Comparison of ENCODE assay signal across 8 mouse cellular contexts in the genomic region with DNA sequence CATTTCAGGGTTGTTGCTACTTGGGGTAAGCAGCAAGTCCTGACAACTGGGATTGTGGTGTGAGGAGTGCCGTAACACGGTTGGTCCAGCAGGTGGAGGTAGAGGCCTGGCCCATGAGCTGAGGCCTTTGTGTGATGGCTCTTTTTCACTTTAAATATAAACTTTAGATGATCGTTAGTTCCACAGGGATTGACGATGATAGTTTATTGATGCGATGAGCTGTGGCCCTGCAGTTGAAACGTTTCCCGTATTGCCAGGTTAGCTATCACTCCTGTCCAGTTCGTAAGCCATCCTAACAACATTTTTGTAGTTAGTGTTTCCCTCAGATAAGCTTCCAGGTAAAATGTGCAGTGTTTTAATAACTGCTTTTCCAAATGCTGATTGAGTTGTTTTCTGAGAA. TPM values are rescaled to one million over a fixed set of nuclear protein-coding genes. Genes with fewer than 3 reads are reported as not detected.
DNase-seq lines count a peak whose midpoint lies in the region; ATAC-seq lines count a peak whose summit lies in the region.

No protein-coding gene starts in this region.

- no peaks in the 10 kb centered on the region for H3K9me3 ChIP-seq in stomach, embryonic 15.5 days

- peak; percentile 24 for DNase-seq in ovary, adult 18-20 months (ENCODE audit: low spot score)
- no peak for DNase-seq in ovary, postnatal 10 days (ENCODE audit: low spot score)
- peak; percentile 62 to 72 for DNase-seq in adrenal gland, postnatal 36 days
- DNase-seq in layer of hippocampus, postnatal 14 days (ENCODE audit: low spot score in 2 of 2), result peak; percentile 30 to 46

- peaks cover 13% of the 10 kb centered on the region; the same call in 1 of the 2 replicates for H3K36me3 ChIP-seq in stomach, embryonic 15.5 days

- 43% methylated on average over 8 of the region's 8 CpGs for WGBS in stomach, embryonic 15.5 days

- no peak overlapping the region for H3K4me2 ChIP-seq in stomach, embryonic 15.5 days

- no peak overlapping the region for H3K4me3 ChIP-seq in stomach, embryonic 15.5 days (replicated peaks)

- H3K4me1 ChIP-seq in stomach, embryonic 15.5 days, result no peaks in the 10 kb centered on the region

- no peak overlapping the region for H3K27ac ChIP-seq in stomach, embryonic 15.5 days

- no peak overlapping the region for H3K9ac ChIP-seq in stomach, embryonic 15.5 days

- ATAC-seq in erythroblast, adult 5-6 weeks (replicated peaks; ENCODE audit: low FRiP score, poor library complexity, severe bottlenecking), result peak; percentile 93
- peak; percentile 93 to 96 for ATAC-seq in hematopoietic stem cell, adult 5-6 weeks (replicated peaks in 1 of 2; ENCODE audit: insufficient read depth in 1 of 2, low FRiP score in 2 of 2, low TSS enrichment in 1 of 2, low read depth in 1 of 2, poor library complexity in 2 of 2, severe bottlenecking in 2 of 2)
- ATAC-seq in megakaryocyte-erythroid progenitor cell, adult 5-6 weeks (replicated peaks; ENCODE audit: low FRiP score, low TSS enrichment, poor library complexity, severe bottlenecking), result peak; percentile 90
- peak; percentile 71; the same call in 1 of the 2 replicates for ATAC-seq in stomach, embryonic 15.5 days (ENCODE audit: insufficient read depth, low FRiP score, low read depth)

- H3K27me3 ChIP-seq in stomach, embryonic 15.5 days (replicated peaks), result no peaks in the 10 kb centered on the region

RNA-seq across cellular contexts. Expression of gene Dcbld2, which starts 46.4 kb away (rescaled TPM):
- 10 to 100 TPM in 1 of 2 experiments, 1 to 10 TPM in 1; 9.4 to 12.8 TPM for total RNA-seq in adrenal gland, postnatal 36 days (2021)
- total RNA-seq in erythroblast, adult 5-6 weeks (2015; ENCODE audit: low replicate concordance), result 2.1 and 6.3 TPM in 2 replicates
- total RNA-seq in erythroblast, adult 5-6 weeks (2017; ENCODE audit: low replicate concordance), result 0.17 and 2.9 TPM in 2 replicates
- 0.94 and 2.5 TPM in 2 replicates for total RNA-seq in hematopoietic stem cell, adult 5-6 weeks (2017)
- total RNA-seq in layer of hippocampus, postnatal 14 days (2021), result 10 to 100 TPM; 15.5 to 17.8 TPM
- 0.49 and 9.2 TPM in 2 replicates for total RNA-seq in megakaryocyte-erythroid progenitor cell, adult 5-6 weeks (2014; fragmentation: Nextera tagmentation)
- total RNA-seq in megakaryocyte-erythroid progenitor cell, adult 5-6 weeks (2017), result 0.27 and 2.0 TPM in 2 replicates
- polyA plus RNA-seq in stomach, embryonic 15.5 days (2015; fragmentation: Nextera tagmentation; extraction: Ambion mirVana), result 8.6 and 9.2 TPM in 2 replicates
